Mouse (Mus musculus): Measurements from ENCODE around the gene Ak1. TPM values are rescaled to one million over a fixed set of nuclear protein-coding genes. Genes with fewer than 3 reads are reported as not detected.

The Ak1 gene
- total RNA-seq (2021) = 1,000 to 10,000 TPM; 1,818 to 2,240 TPM
- long read RNA-seq, experiment 1, transcript Ak1-202 (7 exons, 2,063 nt) = major isoform, 5,415 of 6,367 reads
- long read RNA-seq, experiment 1, partial matches to known transcripts = 657 of 6,367 reads
- long read RNA-seq, experiment 1, other reads (novel, unspliced or antisense) = 294 of 6,367 reads
- long read RNA-seq, experiment 2, transcript Ak1-202 (7 exons, 2,063 nt) = major isoform, 5,167 of 5,954 reads
- long read RNA-seq, experiment 2, partial matches to known transcripts = 260 of 5,954 reads
- long read RNA-seq, experiment 2, other reads (novel, unspliced or antisense) = 526 of 5,954 reads

GRCm38 (mm10) chr2:32621517-32621859, at the start of gene Ak1:
Ak1 (plus strand) TSS chr2:32621758.
- intact Hi-C loops (cut with DNase I) = no loop called here
- DNase-seq = peak in 1 of 2 experiments; percentile 20

GRCm38 (mm10) chr2:32572196-32572595, 49.4 kb upstream of the Ak1 start:
- intact Hi-C loops (cut with DNase I) = no loop called here
- no peak for DNase-seq

DNA sequence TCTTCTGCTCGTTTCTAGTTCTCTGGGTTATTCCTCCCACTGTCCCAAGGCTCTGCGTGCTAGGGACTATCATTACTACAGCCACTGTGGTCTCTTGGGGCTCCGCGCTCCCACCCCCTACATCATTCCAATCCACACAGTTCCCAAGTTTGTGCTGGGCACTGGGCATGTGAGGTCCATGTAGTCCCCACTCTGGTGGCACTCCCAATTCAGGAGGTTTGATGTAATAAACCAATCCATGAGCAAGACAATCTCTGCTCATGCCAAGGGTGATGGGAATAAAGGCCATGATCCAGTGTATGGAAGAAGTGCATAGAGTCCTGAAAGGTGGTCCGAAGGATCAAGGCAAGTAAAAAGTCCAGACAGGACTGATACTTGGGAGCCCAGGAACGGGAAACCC, 47.1 kb upstream of the Ak1 start, which contains the start of gene Pip5kl1:
TSS of gene Pip5kl1 (plus strand) at position 301 of the 400 bp plus-strand sequence.
- DNase-seq = no peak
- intact Hi-C loops (cut with DNase I) = no loop called here

DNA sequence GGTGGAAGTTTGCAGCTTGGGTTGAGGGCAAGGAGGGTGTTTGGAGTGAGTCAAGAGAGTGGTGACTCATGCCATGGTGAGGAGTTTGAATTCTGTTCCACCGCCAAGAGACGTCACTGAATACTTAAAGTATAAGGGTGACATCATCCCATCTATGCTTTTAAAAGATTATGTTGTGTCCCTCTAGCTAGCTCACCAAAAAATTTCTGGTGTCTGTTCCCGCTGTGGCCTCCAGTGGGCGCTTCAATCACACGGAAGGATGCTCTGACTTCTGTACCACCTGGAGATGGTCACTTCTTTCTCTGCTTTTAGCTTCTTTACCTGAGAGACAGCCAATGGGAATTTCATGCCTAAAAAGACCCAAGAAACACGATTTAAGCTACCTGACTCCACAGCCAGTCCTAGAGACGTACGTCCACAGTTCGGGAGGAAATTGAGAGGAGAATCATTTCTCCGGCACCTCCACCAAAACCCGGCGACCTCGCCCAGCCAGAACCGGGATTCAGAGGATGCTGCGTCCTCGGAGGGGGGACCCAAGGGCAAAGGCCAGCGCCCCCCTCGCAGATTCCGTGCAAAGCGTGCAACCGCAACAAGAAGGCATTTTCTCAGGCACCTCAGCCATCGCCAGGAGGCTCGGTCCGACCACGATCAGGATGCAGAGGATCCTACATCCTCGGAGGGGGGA, 46.5 kb upstream of the Ak1 start:
- intact Hi-C loops (cut with DNase I) = loop anchor here (5.0 kb wide), 1 partner anchor 37 kb away; no protein-coding TSS in a partner anchor
- no peak for DNase-seq

GRCm38 (mm10) chr2:32575586-32576160, 45.9 kb upstream of the Ak1 start, which contains the start of gene 9430097D07Rik:
9430097D07Rik (minus strand) TSS chr2:32575684.
- intact Hi-C loops (cut with DNase I) = loop anchor here (5.0 kb wide), 1 partner anchor 37 kb away; no protein-coding TSS in a partner anchor
- DNase-seq = no peak

DNA sequence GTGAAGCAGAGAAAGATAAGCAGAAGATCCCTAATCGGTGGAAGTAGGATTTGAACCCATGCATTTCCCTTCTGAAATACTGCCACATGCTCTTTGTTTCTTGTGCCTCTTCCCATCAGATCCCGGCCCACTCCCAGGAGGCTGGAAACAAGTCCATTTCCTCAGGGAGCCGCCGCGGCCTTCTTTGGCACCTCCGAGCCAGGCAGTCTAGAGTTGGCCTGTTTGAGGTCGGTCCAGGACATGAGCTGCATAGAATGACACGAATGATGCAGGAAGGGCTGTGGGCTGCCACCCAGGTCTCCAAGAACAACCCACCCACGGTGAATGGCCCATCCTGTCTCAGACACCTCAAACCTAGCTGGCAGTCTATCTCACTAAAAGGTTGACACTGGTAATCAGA, 45.0 kb upstream of the Ak1 start:
- no peak for DNase-seq
- intact Hi-C loops (cut with DNase I) = loop anchor here (5.0 kb wide), 1 partner anchor 36 kb away; no protein-coding TSS in a partner anchor

DNA sequence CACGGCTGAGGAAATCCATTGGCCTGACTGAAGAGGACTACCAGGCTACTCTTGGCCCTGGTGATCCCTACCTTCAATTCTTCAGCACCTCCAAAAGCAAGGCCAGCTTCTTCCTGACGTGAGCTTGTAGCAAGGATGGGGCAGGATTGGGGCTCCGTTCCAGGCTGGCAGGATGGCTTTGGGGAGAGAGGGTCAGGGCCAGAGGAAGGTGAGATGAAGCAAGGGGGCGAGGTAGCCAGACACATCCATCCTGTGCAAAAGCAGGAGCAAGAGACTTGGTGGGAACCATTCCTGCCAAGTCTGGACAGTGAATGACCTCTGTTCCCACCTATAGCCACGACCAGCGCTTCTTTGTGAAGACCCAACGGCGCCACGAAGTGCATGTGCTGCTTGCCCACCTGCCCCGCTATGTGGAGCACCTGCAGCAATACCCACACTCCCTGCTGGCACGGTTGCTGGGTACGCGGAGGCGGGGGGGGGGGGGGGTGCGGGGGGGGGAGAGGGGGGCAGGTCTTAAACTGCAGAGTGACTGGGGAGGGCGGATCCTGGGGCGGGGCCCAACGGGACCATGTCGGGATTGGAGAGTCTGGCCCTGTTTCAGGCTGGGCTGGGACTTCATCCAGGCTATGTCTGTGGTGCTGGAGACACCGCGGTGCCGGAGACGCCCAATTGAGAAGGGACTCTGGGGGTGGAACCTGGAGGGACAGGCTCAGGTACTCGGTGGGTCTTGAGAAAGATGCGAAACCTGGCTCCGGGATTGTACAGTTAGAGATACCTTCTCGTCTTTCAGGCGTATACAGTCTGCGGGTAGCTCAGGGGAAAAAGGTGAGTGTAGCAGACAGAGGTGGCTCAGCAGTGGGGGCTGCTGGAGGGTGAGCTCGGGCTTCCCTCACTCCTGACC, 43.2 kb upstream of the Ak1 start:
- DNase-seq = no peak
- intact Hi-C loops (cut with DNase I) = loop anchor here (5.0 kb wide), 1 partner anchor 34 kb away; no protein-coding TSS in a partner anchor

- no peak for DNase-seq
- intact Hi-C loops (cut with DNase I) = loop anchor here (2.0 to 5.0 kb wide), 2 partner anchors 87 to 106 kb away; no protein-coding TSS in a partner anchor
These were observed 40.0 kb upstream of the Ak1 start for GRCm38 (mm10) chr2:32581450-32582095.

- intact Hi-C loops (cut with DNase I) = loop anchor here (5.0 kb wide), 1 partner anchor 104 kb away; no protein-coding TSS in a partner anchor
- DNase-seq = peak; percentile 63 to 64
These were observed 38.4 kb upstream of the Ak1 start for GRCm38 (mm10) chr2:32582830-32583799.

DNA sequence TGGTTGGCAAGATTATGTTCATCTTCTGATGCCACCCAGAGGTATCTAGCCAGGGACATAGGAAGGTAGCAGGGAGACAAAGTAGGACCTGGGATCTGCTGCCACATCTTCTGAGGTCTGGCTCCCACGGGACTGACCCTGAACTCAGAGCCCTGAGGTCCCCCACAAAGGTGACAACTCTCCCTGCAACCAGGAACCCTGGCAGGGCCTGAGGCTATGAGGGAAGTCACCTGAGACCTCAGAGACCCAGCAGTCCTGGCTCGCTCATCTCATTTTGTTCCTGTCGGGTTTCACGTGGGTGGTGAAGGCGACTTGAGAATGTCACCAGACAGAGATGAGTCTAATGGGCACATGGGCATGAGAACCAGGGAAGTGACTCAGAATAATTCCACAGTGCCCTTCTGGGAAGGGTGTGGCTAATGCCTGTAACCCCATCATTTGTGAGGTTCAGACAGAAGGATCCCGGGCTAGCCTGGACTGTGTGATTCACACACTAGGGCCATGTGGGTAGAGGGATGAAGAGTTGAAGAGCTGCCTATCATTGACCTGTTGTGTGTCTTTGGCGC, 36.3 kb upstream of the Ak1 start:
- DNase-seq = no peak
- intact Hi-C loops (cut with DNase I) = no loop called here

DNA sequence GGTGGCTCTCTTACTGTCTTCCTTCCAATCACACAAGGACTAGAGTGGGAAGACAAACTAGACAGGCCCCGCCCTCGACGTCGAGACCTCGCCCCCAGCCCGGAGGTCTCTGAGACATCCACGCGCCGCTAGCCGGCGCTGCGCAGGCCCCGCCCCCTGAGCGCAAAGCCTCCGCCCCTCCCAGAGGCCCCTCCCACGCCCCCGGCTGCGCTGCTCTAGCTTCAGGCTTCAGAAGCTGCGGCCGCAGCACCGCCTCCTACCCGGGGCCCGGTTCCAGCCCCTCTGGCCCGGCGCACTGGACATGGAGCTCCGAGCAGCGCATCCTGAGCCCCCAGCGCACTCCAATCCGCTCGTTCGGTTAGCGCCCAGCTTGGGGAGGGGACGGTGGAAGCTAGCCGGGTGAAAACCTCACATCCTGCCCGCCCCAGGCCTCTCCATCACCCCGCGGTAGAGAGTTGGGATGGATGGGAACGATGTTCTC, 34.6 kb upstream of the Ak1 start, which contains the start of gene St6galnac4:
TSS of gene St6galnac4 (plus strand) at position 225 of the 481 bp plus-strand sequence.
- intact Hi-C loops (cut with DNase I) = no loop called here
- peak; percentile 86 to 91 for DNase-seq

DNA sequence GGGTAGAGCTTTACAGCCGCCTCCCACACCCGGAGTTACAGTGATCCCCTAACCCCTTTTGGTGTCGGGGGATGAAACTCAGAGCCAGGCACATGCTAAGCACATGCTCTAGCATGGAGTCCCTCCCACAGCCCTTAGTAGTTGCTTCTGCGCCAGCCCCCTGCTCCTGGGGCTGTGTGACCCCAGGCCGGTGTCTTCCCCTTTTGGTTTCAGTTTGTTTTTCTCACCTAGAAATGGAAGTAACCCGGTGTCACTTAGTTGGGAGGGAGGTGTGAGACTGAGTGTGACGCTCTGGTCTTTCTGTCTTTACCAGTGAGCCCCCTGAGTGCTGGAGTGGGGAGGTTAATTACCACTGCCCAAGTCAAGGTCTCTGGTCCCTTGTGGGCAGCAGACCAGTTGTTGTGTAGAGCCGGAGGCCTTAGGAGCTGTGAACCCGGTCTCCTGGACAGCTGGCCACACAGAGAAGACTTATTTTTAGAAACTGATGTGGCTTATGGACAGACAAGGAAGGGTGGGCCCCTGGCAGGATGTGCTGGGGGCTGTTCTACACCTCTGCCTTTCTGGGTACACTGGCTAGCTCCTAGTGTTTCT, 33.7 kb upstream of the Ak1 start:
- no peak for DNase-seq
- intact Hi-C loops (cut with DNase I) = no loop called here

- intact Hi-C loops (cut with DNase I) = no loop called here
- DNase-seq = no peak
These were observed 32.3 kb upstream of the Ak1 start for GRCm38 (mm10) chr2:32589213-32589795.

- intact Hi-C loops (cut with DNase I) = no loop called here
- no peak for DNase-seq
These were observed 31.3 kb upstream of the Ak1 start for GRCm38 (mm10) chr2:32590224-32590623.

DNA sequence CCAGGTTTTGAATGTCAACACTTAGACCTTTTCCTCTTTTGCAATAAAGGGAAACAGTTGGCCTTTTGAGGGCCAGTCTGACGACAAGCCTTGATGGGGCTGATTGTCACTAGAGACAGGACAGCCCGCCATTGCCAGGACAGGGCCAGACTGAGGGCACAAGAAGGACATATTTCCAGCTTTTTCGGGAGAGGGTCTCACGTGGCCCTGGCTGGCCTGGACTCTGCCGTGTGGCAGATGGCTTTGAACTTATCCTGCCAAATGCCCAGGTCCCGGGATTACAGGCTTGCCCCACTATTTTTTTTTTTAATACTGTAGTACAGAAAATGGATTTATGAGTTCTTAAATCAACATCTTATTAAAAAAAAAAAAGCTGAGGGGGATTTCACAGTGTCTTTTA, 30.3 kb upstream of the Ak1 start:
- intact Hi-C loops (cut with DNase I) = no loop called here

DNA sequence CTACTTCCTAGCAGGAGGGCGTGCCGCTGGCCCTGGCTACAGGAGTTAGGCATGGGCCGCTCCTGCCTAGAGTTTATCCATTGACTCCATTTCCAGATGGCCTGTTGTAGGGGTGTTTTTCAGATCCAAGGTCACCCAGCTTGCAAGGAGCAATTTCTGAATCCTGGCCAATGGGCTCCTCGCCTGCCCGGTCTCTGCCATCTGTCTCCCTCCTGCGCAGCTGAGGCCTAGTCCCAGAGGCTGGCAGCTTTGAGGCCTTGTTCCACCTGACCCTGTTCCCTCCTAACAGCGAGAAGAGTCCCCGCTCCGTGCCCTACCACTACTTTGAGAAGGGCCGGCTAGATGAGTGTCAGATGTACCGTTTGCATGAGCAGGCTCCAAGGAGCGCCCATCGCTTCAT, 24.8 kb upstream of the Ak1 start:
- intact Hi-C loops (cut with DNase I) = no loop called here
- DNase-seq = no peak

More for the DNA sequence above, 30.3 kb upstream of the Ak1 start:
- DNase-seq = no peak

DNA sequence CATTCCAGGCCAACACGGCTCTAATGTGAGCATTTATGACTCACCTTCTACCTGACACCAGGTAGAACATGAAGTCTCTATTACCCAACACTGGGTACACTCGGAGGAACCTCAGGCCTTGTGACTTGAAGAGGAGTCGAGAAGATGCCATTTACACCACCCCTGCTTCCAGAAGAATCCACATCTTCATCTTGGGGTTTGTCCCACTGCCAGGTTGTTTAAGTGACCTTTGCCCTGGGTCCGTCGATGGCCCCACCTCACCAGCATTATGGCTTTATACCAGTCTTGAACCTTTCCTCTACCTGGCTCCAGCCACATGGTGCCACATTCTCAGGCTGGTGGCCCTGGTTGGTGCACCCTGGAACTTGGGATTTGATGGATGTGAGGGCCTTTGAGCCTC, 24.3 kb upstream of the Ak1 start:
- DNase-seq = no peak
- intact Hi-C loops (cut with DNase I) = no loop called here

All from gastrocnemius, postnatal 36 days (tissue).